Mouse (Mus musculus): Measurements from ENCODE around the gene Chst11. TPM values are rescaled to one million over a fixed set of nuclear protein-coding genes. Genes with fewer than 3 reads are reported as not detected.

The Chst11 gene
- polyA plus RNA-seq, 1 experiment = 25.0 TPM

DNA sequence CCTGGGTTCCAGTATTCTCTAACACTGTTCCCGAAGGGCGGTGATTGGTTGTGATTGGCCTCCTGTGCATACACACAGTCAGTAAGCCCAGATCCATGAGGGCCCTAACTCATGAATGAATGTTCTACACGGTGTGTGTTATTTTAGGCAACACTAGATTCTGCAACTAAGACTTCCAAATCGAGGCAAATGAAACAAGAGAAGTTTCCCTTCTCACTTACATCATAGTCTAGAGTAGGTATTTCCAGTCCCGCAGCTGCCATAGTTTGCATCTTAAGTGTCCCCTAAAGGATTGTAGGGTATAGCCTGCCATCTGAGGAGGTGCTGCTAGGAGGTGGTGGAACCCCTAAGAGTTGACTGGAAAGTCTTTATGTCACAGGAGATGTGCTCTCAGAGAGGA is 40.9 kb downstream of the Chst11 start:
- TF ChIP-seq POLR2A (IDR thresholded peaks at IDR 0.05; ENCODE audit: extremely low read depth, insufficient read depth, low read length) = no peak
- no peak for TF ChIP-seq CTCF (IDR thresholded peaks at IDR 0.05; ENCODE audit: extremely low read depth, insufficient read depth, low read length)
- H3K4me3 ChIP-seq (ENCODE audit: insufficient read depth, low read length) = no peak overlapping the region
- no peaks in the 10 kb centered on the region for H3K4me1 ChIP-seq (ENCODE audit: control insufficient read depth, insufficient read depth, low read length)
- H3K27ac ChIP-seq (ENCODE audit: insufficient read depth, low read length) = no peak overlapping the region

DNA sequence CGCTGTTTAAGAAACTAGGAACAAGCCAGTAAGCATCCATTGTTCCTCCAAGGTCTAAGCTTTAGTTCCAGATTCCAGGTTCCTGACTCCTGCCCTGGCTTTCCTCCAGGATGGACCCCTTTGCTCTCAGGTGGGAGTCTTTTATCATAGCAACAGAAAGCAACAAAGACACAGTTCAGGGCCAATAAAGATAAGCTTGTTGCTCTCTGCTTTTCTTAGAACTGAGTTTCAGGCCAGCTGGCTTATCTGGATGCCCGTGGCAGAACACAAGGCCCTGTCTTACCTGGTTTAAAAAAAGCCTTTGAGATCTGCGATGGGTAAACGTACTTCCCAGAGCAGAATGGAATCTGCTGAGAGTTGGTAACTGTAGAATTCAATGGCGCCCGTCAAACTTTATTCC is 42.4 kb downstream of the Chst11 start:
- Histone ChIP-seq H3K27ac (ENCODE audit: insufficient read depth, low read length) (no peak overlapping the region), H3K4me1 (ENCODE audit: control insufficient read depth, insufficient read depth, low read length) (no peaks in the 10 kb centered on the region; the same call in 1 of the 2 replicates), H3K4me3 (ENCODE audit: insufficient read depth, low read length) (no peak overlapping the region)
- no peak for TF ChIP-seq POLR2A (IDR thresholded peaks at IDR 0.05; ENCODE audit: extremely low read depth, insufficient read depth, low read length)
- TF ChIP-seq CTCF (IDR thresholded peaks at IDR 0.05; ENCODE audit: extremely low read depth, insufficient read depth, low read length) = no peak

DNA sequence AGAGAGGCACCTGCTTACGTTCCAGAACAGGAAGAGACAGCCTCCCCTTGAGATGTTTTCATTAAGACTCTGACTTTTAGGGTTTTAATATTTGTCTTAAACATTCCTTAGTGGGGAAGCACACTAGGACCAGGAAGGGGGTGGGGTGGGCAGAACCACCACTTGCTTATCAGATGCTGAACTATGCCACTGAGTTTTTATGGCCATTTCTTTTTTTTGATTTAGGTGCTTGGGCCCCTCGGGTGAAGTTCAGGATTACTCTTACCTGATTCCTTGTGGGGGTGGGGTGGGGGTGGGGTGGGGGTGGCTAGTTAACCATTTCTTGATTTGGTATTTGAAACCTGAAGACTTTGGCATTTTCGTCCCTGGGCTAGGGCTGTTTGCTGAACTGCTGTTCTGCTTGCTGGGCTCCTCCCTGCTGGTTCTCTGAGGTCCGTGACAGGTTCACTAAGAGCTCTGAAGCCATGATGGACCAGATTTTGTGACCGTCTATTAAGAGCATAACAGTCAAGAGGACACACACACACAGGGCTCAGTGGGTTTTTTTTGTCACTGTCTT is 44.9 kb downstream of the Chst11 start:
- H3K4me3 ChIP-seq (ENCODE audit: insufficient read depth, low read length) = no peak overlapping the region
- H3K27ac ChIP-seq (ENCODE audit: insufficient read depth, low read length) = no peak overlapping the region
- TF ChIP-seq POLR2A (IDR thresholded peaks at IDR 0.05; ENCODE audit: extremely low read depth, insufficient read depth, low read length) (no peak), CTCF (IDR thresholded peaks at IDR 0.05; ENCODE audit: extremely low read depth, insufficient read depth, low read length) (no peak)
- no peaks in the 10 kb centered on the region; the same call in 1 of the 2 replicates for H3K4me1 ChIP-seq (ENCODE audit: control insufficient read depth, insufficient read depth, low read length)

DNA sequence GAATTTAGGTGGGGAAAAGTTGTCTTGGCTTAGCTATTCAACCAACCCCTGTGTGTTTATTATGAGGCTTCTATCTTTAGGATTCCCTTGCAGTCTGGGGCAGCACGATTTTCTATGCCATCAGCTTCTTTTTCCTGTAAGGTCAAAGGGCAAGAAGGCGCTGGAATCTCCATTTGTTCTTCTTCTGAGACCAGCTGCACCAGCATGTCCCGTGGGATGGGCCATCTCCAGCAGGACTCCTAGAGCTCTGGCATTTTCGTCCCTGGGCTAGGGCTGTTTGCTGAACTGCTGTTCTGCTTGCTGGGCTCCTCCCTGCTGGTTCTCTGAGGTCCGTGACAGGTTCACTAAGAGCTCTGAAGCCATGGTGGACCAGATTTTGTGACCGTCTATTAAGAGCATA is 45.6 kb downstream of the Chst11 start:
- no peak overlapping the region for H3K27ac ChIP-seq (ENCODE audit: insufficient read depth, low read length)
- no peaks in the 10 kb centered on the region; the same call in 1 of the 2 replicates for H3K4me1 ChIP-seq (ENCODE audit: control insufficient read depth, insufficient read depth, low read length)
- no peak for TF ChIP-seq POLR2A (IDR thresholded peaks at IDR 0.05; ENCODE audit: extremely low read depth, insufficient read depth, low read length)
- no peak for TF ChIP-seq CTCF (IDR thresholded peaks at IDR 0.05; ENCODE audit: extremely low read depth, insufficient read depth, low read length)
- H3K4me3 ChIP-seq (ENCODE audit: insufficient read depth, low read length) = no peak overlapping the region

DNA sequence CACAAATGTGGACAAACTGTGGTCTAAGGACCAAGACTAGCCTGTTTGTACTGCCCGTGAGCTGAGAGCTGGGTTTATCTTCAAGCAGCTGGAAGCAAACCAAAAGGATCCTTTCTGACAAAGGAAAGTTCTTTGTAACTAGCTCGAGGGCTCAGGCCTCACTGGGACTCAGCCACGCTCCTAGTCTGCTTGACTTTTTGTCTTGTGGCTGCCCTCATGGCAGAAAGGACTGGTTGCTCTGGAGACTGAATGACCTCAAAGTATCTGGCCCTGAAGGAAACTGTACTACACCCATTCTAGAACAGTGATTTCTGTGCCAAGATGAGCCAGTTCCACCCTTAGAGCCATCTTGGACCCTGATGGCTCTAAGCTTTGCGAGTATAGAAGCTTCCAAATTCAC is 46.3 kb downstream of the Chst11 start:
- no peak for TF ChIP-seq POLR2A (IDR thresholded peaks at IDR 0.05; ENCODE audit: extremely low read depth, insufficient read depth, low read length)
- no peak for TF ChIP-seq CTCF (IDR thresholded peaks at IDR 0.05; ENCODE audit: extremely low read depth, insufficient read depth, low read length)

GRCm38 (mm10) chr10:83032559-83032958 is 47.3 kb downstream of the Chst11 start:
- no peaks in the 10 kb centered on the region; the same call in 1 of the 2 replicates for H3K4me1 ChIP-seq (ENCODE audit: control insufficient read depth, insufficient read depth, low read length)
- H3K4me3 ChIP-seq (ENCODE audit: insufficient read depth, low read length) = no peak overlapping the region
- H3K27ac ChIP-seq (ENCODE audit: insufficient read depth, low read length) = no peak overlapping the region
- no peak for TF ChIP-seq CTCF (IDR thresholded peaks at IDR 0.05; ENCODE audit: extremely low read depth, insufficient read depth, low read length)
- no peak for TF ChIP-seq POLR2A (IDR thresholded peaks at IDR 0.05; ENCODE audit: extremely low read depth, insufficient read depth, low read length)

More for the DNA sequence above, 46.3 kb downstream of the Chst11 start:
- no peak overlapping the region for H3K27ac ChIP-seq (ENCODE audit: insufficient read depth, low read length)
- H3K4me3 ChIP-seq (ENCODE audit: insufficient read depth, low read length) = no peak overlapping the region
- no peaks in the 10 kb centered on the region; the same call in 1 of the 2 replicates for H3K4me1 ChIP-seq (ENCODE audit: control insufficient read depth, insufficient read depth, low read length)

GRCm38 (mm10) chr10:83036340-83037045 is 51.2 kb downstream of the Chst11 start:
- H3K4me1 ChIP-seq (ENCODE audit: control insufficient read depth, insufficient read depth, low read length) = no peaks in the 10 kb centered on the region
- no peak for TF ChIP-seq CTCF (IDR thresholded peaks at IDR 0.05; ENCODE audit: extremely low read depth, insufficient read depth, low read length)
- TF ChIP-seq POLR2A (IDR thresholded peaks at IDR 0.05; ENCODE audit: extremely low read depth, insufficient read depth, low read length) = no peak
- H3K4me3 ChIP-seq (ENCODE audit: insufficient read depth, low read length) = no peak overlapping the region
- no peak overlapping the region for H3K27ac ChIP-seq (ENCODE audit: insufficient read depth, low read length)

- no peaks in the 10 kb centered on the region for H3K4me1 ChIP-seq (ENCODE audit: control insufficient read depth, insufficient read depth, low read length)
- H3K4me3 ChIP-seq (ENCODE audit: insufficient read depth, low read length) = no peak overlapping the region
- no peak for TF ChIP-seq POLR2A (IDR thresholded peaks at IDR 0.05; ENCODE audit: extremely low read depth, insufficient read depth, low read length)
- TF ChIP-seq CTCF (IDR thresholded peaks at IDR 0.05; ENCODE audit: extremely low read depth, insufficient read depth, low read length) = no peak
- no peak overlapping the region for H3K27ac ChIP-seq (ENCODE audit: insufficient read depth, low read length)
Measured at GRCm38 (mm10) chr10:83038166-83038565, 52.9 kb downstream of the Chst11 start.

DNA sequence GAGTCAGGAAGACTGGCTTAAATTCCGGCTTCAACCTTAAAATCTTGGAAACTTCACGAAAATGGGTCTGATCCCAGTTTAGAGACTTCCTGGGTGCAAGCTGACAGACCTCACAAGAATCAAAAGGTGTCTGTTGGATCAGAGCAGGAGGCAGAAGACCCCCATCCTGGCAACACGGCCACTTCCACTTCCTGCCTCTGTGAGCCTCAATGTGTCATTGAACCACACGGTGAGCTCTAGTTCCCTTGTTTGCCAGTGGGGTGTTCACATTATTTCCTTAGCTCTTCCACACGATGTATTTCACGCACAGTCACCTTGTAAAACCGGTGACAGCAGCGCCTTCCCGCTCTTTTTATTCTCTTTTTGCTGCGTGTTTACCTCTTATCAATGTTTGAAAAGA is 54.1 kb downstream of the Chst11 start:
- H3K27ac ChIP-seq (ENCODE audit: insufficient read depth, low read length) = no peak overlapping the region
- no peak overlapping the region for H3K4me3 ChIP-seq (ENCODE audit: insufficient read depth, low read length)
- no peak for TF ChIP-seq CTCF (IDR thresholded peaks at IDR 0.05; ENCODE audit: extremely low read depth, insufficient read depth, low read length)
- TF ChIP-seq POLR2A (IDR thresholded peaks at IDR 0.05; ENCODE audit: extremely low read depth, insufficient read depth, low read length) = no peak
- no peaks in the 10 kb centered on the region for H3K4me1 ChIP-seq (ENCODE audit: control insufficient read depth, insufficient read depth, low read length)

DNA sequence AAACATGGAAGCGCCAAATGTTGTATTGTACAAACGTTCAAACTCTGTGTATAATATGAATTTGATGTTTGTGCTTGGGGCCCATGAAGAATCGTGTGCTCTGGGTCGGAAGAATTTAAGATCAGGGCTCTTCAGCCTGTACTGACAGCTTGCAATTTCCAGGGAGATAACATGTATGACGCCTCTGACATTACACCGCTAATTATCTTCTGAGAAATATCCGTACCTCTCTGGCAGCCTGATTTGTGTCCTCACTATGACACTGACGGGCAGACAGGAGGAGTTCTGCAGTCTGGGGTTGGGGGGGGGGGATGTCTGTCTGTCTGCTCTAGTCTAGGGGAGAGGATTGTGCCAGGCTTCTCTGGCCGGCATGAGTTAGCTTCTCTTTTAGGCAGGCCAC is 56.6 kb downstream of the Chst11 start:
- Histone ChIP-seq H3K4me1 (ENCODE audit: control insufficient read depth, insufficient read depth, low read length) (no peaks in the 10 kb centered on the region), H3K4me3 (ENCODE audit: insufficient read depth, low read length) (no peak overlapping the region), H3K27ac (ENCODE audit: insufficient read depth, low read length) (no peak overlapping the region)
- no peak for TF ChIP-seq CTCF (IDR thresholded peaks at IDR 0.05; ENCODE audit: extremely low read depth, insufficient read depth, low read length)
- no peak for TF ChIP-seq POLR2A (IDR thresholded peaks at IDR 0.05; ENCODE audit: extremely low read depth, insufficient read depth, low read length)
